28 mouse cellular contexts compared by ENCODE assay signal in genomic region chr10:63157491-63157890, GRCm38 (mm10). TPM values are rescaled to one million over a fixed set of nuclear protein-coding genes. Genes with fewer than 3 reads are reported as not detected.
DNase-seq lines count a peak whose midpoint lies in the region; ATAC-seq and TF ChIP-seq lines count a peak whose summit lies in the region.
"Had no signal": no experiment of that assay in that cellular context is flagged by ENCODE, and none has a peak within 500 bp of the region (broad histone marks: within the 10 kb centered on the region; RNA-seq: fewer than 3 reads in every experiment).

No protein-coding gene starts in this region.

- no peak overlapping the region for H3K9ac ChIP-seq in heart, embryonic 11.5 days (ENCODE audit: low read depth, low read length)
- H3K9ac ChIP-seq in heart, embryonic 16.5 days (ENCODE audit: low read length): no peak overlapping the region
- H3K9ac ChIP-seq: limb, embryonic 12.5 days; liver, embryonic 12.5 days; liver, postnatal 0 days; midbrain, embryonic 12.5 days; neural tube, embryonic 13.5 days had no signal

- no peak for ATAC-seq in heart, embryonic 11.5 days (replicated peaks; ENCODE audit: insufficient number of reproducible peaks, low FRiP score, low TSS enrichment)
- no peak for ATAC-seq in heart, embryonic 16.5 days (replicated peaks; ENCODE audit: extremely low read depth, insufficient read depth, low FRiP score)
- ATAC-seq: forebrain, embryonic 16.5 days; hindbrain, embryonic 16.5 days; liver, embryonic 12.5 days had no signal

- no peaks in the 10 kb centered on the region for H3K9me3 ChIP-seq in heart, embryonic 11.5 days (replicated peaks; ENCODE audit: control insufficient read depth, low read length)
- no peaks in the 10 kb centered on the region for H3K9me3 ChIP-seq in heart, embryonic 16.5 days (replicated peaks; ENCODE audit: control insufficient read depth, low read length)
- H3K9me3 ChIP-seq: limb, embryonic 12.5 days; liver, embryonic 12.5 days; midbrain, embryonic 12.5 days; neural tube, embryonic 13.5 days had no signal

- H3K27ac ChIP-seq in heart, embryonic 11.5 days (ENCODE audit: low read depth, low read length): peak overlapping the region; percentile 8; the same call in 1 of the 2 replicates
- H3K27ac ChIP-seq in left cerebral cortex, adult 2 months: peak overlapping the region; percentile 54
- peak overlapping the region; percentile 92 for H3K27ac ChIP-seq in heart, embryonic 16.5 days (ENCODE audit: low read length)
- H3K27ac ChIP-seq in small intestine, adult 2 months (ENCODE audit: insufficient read depth, low read depth, low read length): peak overlapping the region; percentile 27; the same call in 1 of the 2 replicates
- H3K27ac ChIP-seq: limb, embryonic 12.5 days; liver, embryonic 12.5 days; midbrain, embryonic 12.5 days; neural tube, embryonic 13.5 days had no signal

- intact Hi-C loops in left cerebral cortex, adult 2 months (cut with DNase I): loop anchor here (2.0 kb wide), 3 partner anchors 29 to 85 kb away; partner anchors contain the start of gene Herc4

- H3K4me1 ChIP-seq in heart, embryonic 11.5 days (ENCODE audit: control insufficient read depth, insufficient read depth, low read length): peaks cover 22% of the 10 kb centered on the region
- peaks cover 16% of the 10 kb centered on the region for H3K4me1 ChIP-seq in heart, embryonic 16.5 days (ENCODE audit: control insufficient read depth, insufficient read depth, low read length)
- H3K4me1 ChIP-seq in small intestine, adult 2 months (ENCODE audit: control insufficient read depth, insufficient read depth, insufficient read length, low read length): peaks cover 17% of the 10 kb centered on the region; the same call in 1 of the 2 replicates
- H3K4me1 ChIP-seq: limb, embryonic 12.5 days; midbrain, embryonic 12.5 days; neural tube, embryonic 13.5 days had no signal

- TF ChIP-seq CTCF in left cerebral cortex, adult 2 months (IDR thresholded peaks at IDR 0.05): no peak
- TF ChIP-seq CTCF in small intestine, adult 2 months (IDR thresholded peaks at IDR 0.05; ENCODE audit: extremely low read depth, insufficient read length, insufficient replicate concordance, low read depth, low read length): no peak

- 72% methylated on average over 4 of the region's 4 CpGs for WGBS in heart, embryonic 11.5 days (ENCODE audit: insufficient replicate concordance)
- WGBS in heart, embryonic 16.5 days: 74% methylated on average over 4 of the region's 4 CpGs
- 83% methylated on average over 4 of the region's 4 CpGs for WGBS in small intestine, adult 2 months

- H3K4me2 ChIP-seq in heart, embryonic 11.5 days: no peak overlapping the region
- no peak overlapping the region for H3K4me2 ChIP-seq in heart, embryonic 16.5 days (ENCODE audit: low read depth, low read length)
- H3K4me2 ChIP-seq: limb, embryonic 12.5 days; liver, embryonic 12.5 days; midbrain, embryonic 12.5 days; neural tube, embryonic 13.5 days had no signal

- no peak for DNase-seq in heart, adult 9 months (ENCODE audit: low spot score in 2 of 2)
- no peak for DNase-seq in left cerebral cortex, adult 2 months (ENCODE audit: extremely low spot score in 1 of 2, low spot score in 2 of 2)
- no peak for DNase-seq in left cerebral cortex, adult 18-20 months (ENCODE audit: low spot score in 2 of 2)
- DNase-seq in adrenal gland, adult 2 months: no peak
- DNase-seq: B cell, adult 2 months; cerebellum, adult 18-20 months; kidney, adult 18-20 months; thymus, postnatal 36 days had no signal

- H3K27me3 ChIP-seq in heart, embryonic 11.5 days (ENCODE audit: control insufficient read depth, insufficient read depth, low read length): no peaks in the 10 kb centered on the region
- no peaks in the 10 kb centered on the region for H3K27me3 ChIP-seq in heart, embryonic 16.5 days (ENCODE audit: control insufficient read depth, insufficient read depth, low read length)
- no peaks in the 10 kb centered on the region for H3K27me3 ChIP-seq in small intestine, adult 2 months (ENCODE audit: control insufficient read depth, insufficient read depth, low read length)
- H3K27me3 ChIP-seq: limb, embryonic 12.5 days; liver, embryonic 12.5 days; midbrain, embryonic 12.5 days; neural tube, embryonic 13.5 days had no signal

- no peak for TF ChIP-seq POLR2A in small intestine, adult 2 months (IDR thresholded peaks at IDR 0.05; ENCODE audit: low read depth, low read length)

- no peaks in the 10 kb centered on the region for H3K36me3 ChIP-seq in heart, embryonic 11.5 days (ENCODE audit: control insufficient read depth, insufficient read depth, low read length)
- H3K36me3 ChIP-seq in heart, embryonic 16.5 days (ENCODE audit: control insufficient read depth, insufficient read depth): no peaks in the 10 kb centered on the region
- no peaks in the 10 kb centered on the region for H3K36me3 ChIP-seq in small intestine, adult 2 months (ENCODE audit: control insufficient read depth, insufficient read depth, low read length)
- H3K36me3 ChIP-seq: limb, embryonic 12.5 days; liver, embryonic 12.5 days; midbrain, embryonic 12.5 days; neural tube, embryonic 13.5 days had no signal

- no peak overlapping the region for H3K4me3 ChIP-seq in heart, embryonic 11.5 days (ENCODE audit: low read depth, low read length)
- no peak overlapping the region for H3K4me3 ChIP-seq in left cerebral cortex, adult 2 months
- H3K4me3 ChIP-seq in heart, embryonic 16.5 days (ENCODE audit: low read length): no peak overlapping the region
- no peak overlapping the region for H3K4me3 ChIP-seq in small intestine, adult 2 months (ENCODE audit: low read depth, low read length)
- H3K4me3 ChIP-seq: erythroblast, embryonic 14.5 days; limb, embryonic 12.5 days; liver, embryonic 12.5 days; midbrain, embryonic 12.5 days; neural tube, embryonic 13.5 days had no signal

RNA-seq across cellular contexts. Expression of gene Mypn, which starts 46.3 kb away (rescaled TPM):
- polyA plus RNA-seq in heart, embryonic 11.5 days (2014; fragmentation: Nextera tagmentation; extraction: Ambion mirVana): 3.3 and 3.8 TPM in 2 replicates
- total RNA-seq in left cerebral cortex, adult 2 months (2021): 1 to 10 TPM; 3.0 to 3.2 TPM
- total RNA-seq in left cerebral cortex, adult 18-20 months (2021): 1 to 10 TPM; 3.0 to 4.3 TPM
- polyA plus RNA-seq in heart, embryonic 16.5 days (2015; fragmentation: Nextera tagmentation; extraction: Ambion mirVana): 12.3 and 14.4 TPM in 2 replicates
- 0.05 TPM in 2 replicates for polyA plus RNA-seq in small intestine, adult 2 months (2012; rRNA removed)
- total RNA-seq in adrenal gland, adult 2 months (2021): 1 to 10 TPM in 1 of 2 experiments, under 1 TPM in 1; 0.31 to 1.1 TPM
- 0.02 and 0.07 TPM in 2 replicates for polyA plus RNA-seq in adrenal gland, adult 2 months (2012; rRNA removed)
- total RNA-seq: common myeloid progenitor, adult 5-6 weeks; megakaryocyte, adult 5-6 weeks had no signal
- polyA plus RNA-seq: erythroblast, embryonic 14.5 days; forebrain, embryonic 11.5 days; intestine, embryonic 14.5 days had no signal

RNA-seq across cellular contexts. Expression of gene Atoh7, which starts 58.0 kb away (rescaled TPM):
- not detected in 2 replicates for polyA plus RNA-seq in heart, embryonic 11.5 days (2014; fragmentation: Nextera tagmentation; extraction: Ambion mirVana)
- total RNA-seq in left cerebral cortex, adult 2 months (2021): 1 to 10 TPM; 3.3 to 3.4 TPM
- total RNA-seq in left cerebral cortex, adult 18-20 months (2021): 1 to 10 TPM; 2.2 to 3.8 TPM
- polyA plus RNA-seq in heart, embryonic 16.5 days (2015; fragmentation: Nextera tagmentation; extraction: Ambion mirVana): not detected in 2 replicates
- polyA plus RNA-seq in small intestine, adult 2 months (2012; rRNA removed): 0.08 TPM in 1 of 2 replicates, not detected in the other
- total RNA-seq in adrenal gland, adult 2 months (2021): not detected
- 0.10 TPM in 1 of 2 replicates, not detected in the other for polyA plus RNA-seq in adrenal gland, adult 2 months (2012; rRNA removed)
- total RNA-seq: adrenal gland, adult 18-20 months; adrenal gland, postnatal 36 days; common myeloid progenitor, adult 5-6 weeks; megakaryocyte, adult 5-6 weeks had no signal
- polyA plus RNA-seq: embryonic facial prominence, embryonic 14.5 days; erythroblast, embryonic 14.5 days; kidney, embryonic 16.5 days; liver, embryonic 12.5 days; lung, embryonic 16.5 days had no signal

Comparison
In these comparisons a context has a peak if more than half of its experiments do, and no peak if none do; other contexts are left out.
1. H3K27ac ChIP-seq: peak in every context shown above with its lines; median percentile 92 in heart, embryonic 16.5 days; 54 in left cerebral cortex, adult 2 months; 27 in small intestine, adult 2 months; 8 in heart, embryonic 11.5 days.